Mouse (Mus musculus) megakaryocyte, embryonic 14.5 days (primary cell): ENCODE measurements around the gene Rbm39. TPM values are rescaled to one million over a fixed set of nuclear protein-coding genes. Genes with fewer than 3 reads are reported as not detected.
A peak's percentile ranks its signal among the peaks of the same experiment; 100 is the strongest.

Experiments used
- H3K27me3 ChIP-seq: replicated peaks from 2 replicates; pipeline ENCODE3; 2012; ENCODE audit warnings: inconsistent platforms
- H3K36me3 ChIP-seq: replicated peaks from 2 replicates; pipeline ENCODE3; 2012; ENCODE audit warnings: low read length, inconsistent platforms, mixed read lengths
- H3K4me1 ChIP-seq: 2 replicates; pipeline ENCODE4 v1.6.1; 2012; ENCODE audit warnings: inconsistent platforms
- H3K4me3 ChIP-seq: replicated peaks from 2 replicates; pipeline ENCODE3; 2012; ENCODE audit warnings: moderate library complexity, mild to moderate bottlenecking, inconsistent platforms
- H3K9me3 ChIP-seq: 2 replicates; pipeline ENCODE4 v1.6.1; 2012; ENCODE audit warnings: inconsistent platforms
- FLI1 ChIP-seq: IDR thresholded peaks from 2 replicates; pipeline ENCODE4 v1.6.1; 2012; ENCODE audit warnings: low read length, inconsistent platforms, mixed read lengths
- GATA1 ChIP-seq: IDR thresholded peaks from 3 replicates; pipeline ENCODE4 v1.6.1; 2012; ENCODE audit warnings: mixed read lengths, low read length, inconsistent platforms, borderline replicate concordance
- polyA plus RNA-seq: library from polyadenylated mRNA; stranded (reverse); fragments of >175 nt; gene quantifications from 2 replicates; pipeline ENCODE4 v1.2.3, GENCODE M21; 2012; ENCODE audit warnings: low replicate concordance; ENCODE audit not compliant: insufficient read depth

Rbm39 gene
- polyA plus RNA-seq, 1 experiment: 230 TPM

- H3K9me3 ChIP-seq: 0 out of 2 replicates have a peak, but pooled peaks cover 3% of the 10 kb centered on the region
- peaks cover 60% of the 10 kb centered on the region for H3K36me3 ChIP-seq
- TF ChIP-seq FLI1 (no peak), GATA1 (no peak)
- peaks cover 22% of the 10 kb centered on the region for H3K4me1 ChIP-seq
- H3K4me3 ChIP-seq: no peak overlapping the region
- no peaks in the 10 kb centered on the region for H3K27me3 ChIP-seq
Measured at GRCm38 (mm10) chr2:156146272-156146989, 33.6 kb downstream of the Rbm39 start.

GRCm38 (mm10) chr2:156145486-156146130 is 34.4 kb downstream of the Rbm39 start:
- H3K4me3 ChIP-seq: peak overlapping the region; percentile 92
- peaks cover 26% of the 10 kb centered on the region for H3K4me1 ChIP-seq
- peaks cover 56% of the 10 kb centered on the region for H3K36me3 ChIP-seq
- H3K9me3 ChIP-seq: 0 out of 2 replicates have a peak, but pooled peaks cover 3% of the 10 kb centered on the region
- no peak for TF ChIP-seq GATA1
- no peak for TF ChIP-seq FLI1
- H3K27me3 ChIP-seq: no peaks in the 10 kb centered on the region

DNA sequence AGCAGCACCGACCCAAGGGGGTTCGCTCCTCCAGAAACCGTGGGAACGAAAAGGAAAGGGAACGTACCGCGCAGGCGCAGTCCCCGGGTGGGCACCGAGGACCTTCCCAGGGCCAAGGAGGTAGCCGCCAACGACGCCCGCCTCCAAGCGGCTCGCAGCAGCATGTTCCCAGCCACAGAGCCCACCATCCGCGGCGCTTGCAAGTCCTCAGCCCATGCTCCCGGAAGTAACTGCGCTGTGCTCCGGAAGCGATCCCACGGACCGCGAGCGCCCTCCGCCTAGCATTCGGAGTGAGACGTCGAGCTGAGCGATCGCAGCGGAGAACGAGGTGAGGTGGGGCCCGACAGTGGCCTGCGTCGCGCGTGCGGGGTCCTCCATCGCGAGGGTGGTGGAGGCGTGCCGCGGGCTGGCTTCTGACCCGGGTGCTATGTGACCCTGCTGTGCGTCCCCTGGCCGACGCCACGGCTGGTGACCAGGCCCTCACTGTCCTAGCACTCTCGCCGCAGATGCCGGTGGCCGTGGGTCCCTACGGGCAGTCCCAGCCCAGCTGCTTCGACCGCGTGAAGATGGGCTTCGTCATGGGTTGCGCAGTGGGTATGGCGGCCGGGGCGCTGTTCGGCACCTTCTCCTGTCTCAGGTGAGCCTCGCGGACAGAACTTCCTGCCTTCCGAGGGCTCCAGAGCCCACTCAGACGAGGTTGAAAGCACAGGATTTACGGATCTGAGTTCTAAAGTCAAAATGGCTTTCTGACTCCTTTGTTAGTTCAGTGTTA is 35.9 kb downstream of the Rbm39 start, which contains the start of the genes Romo1 and Nfs1:
Gene Romo1, plus strand, starts transcription at position 87 of the 772 bp plus-strand sequence.
Gene Nfs1, minus strand, starts transcription at position 234 of the 772 bp plus-strand sequence.
- Histone ChIP-seq H3K27me3 (no peaks in the 10 kb centered on the region), H3K36me3 (peaks cover 56% of the 10 kb centered on the region), H3K4me3 (peak within 1 kb of the TSS; percentile 92), H3K9me3 (0 out of 2 replicates have a peak, but pooled peaks cover 3% of the 10 kb centered on the region), H3K4me1 (peaks cover 37% of the 10 kb centered on the region)
- TF ChIP-seq FLI1 (no peak), GATA1 (no peak)

- peaks cover 56% of the 10 kb centered on the region for H3K36me3 ChIP-seq
- no peaks in the 10 kb centered on the region for H3K27me3 ChIP-seq
- peaks cover 41% of the 10 kb centered on the region for H3K4me1 ChIP-seq
- H3K4me3 ChIP-seq: peak overlapping the region; percentile 92
- H3K9me3 ChIP-seq: 0 out of 2 replicates have a peak, but pooled peaks cover 3% of the 10 kb centered on the region
- TF ChIP-seq FLI1: no peak
- no peak for TF ChIP-seq GATA1
Measured at GRCm38 (mm10) chr2:156143367-156143766, 36.7 kb downstream of the Rbm39 start.

- Histone ChIP-seq H3K9me3 (0 out of 2 replicates have a peak, but pooled peaks cover 3% of the 10 kb centered on the region), H3K36me3 (peaks cover 50% of the 10 kb centered on the region), H3K4me3 (peak overlapping the region; percentile 92), H3K27me3 (no peaks in the 10 kb centered on the region), H3K4me1 (peaks cover 41% of the 10 kb centered on the region)
- TF ChIP-seq GATA1: no peak
- no peak for TF ChIP-seq FLI1
Measured at GRCm38 (mm10) chr2:156142820-156143219, 37.2 kb downstream of the Rbm39 start.

- TF ChIP-seq GATA1 (no peak), FLI1 (no peak)
- H3K4me1 ChIP-seq: peaks cover 23% of the 10 kb centered on the region
- no peaks in the 10 kb centered on the region for H3K9me3 ChIP-seq
- peaks cover 68% of the 10 kb centered on the region for H3K36me3 ChIP-seq
- no peak overlapping the region for H3K4me3 ChIP-seq
- H3K27me3 ChIP-seq: no peaks in the 10 kb centered on the region
Measured at GRCm38 (mm10) chr2:156135695-156136094, 44.3 kb downstream of the Rbm39 start.

DNA sequence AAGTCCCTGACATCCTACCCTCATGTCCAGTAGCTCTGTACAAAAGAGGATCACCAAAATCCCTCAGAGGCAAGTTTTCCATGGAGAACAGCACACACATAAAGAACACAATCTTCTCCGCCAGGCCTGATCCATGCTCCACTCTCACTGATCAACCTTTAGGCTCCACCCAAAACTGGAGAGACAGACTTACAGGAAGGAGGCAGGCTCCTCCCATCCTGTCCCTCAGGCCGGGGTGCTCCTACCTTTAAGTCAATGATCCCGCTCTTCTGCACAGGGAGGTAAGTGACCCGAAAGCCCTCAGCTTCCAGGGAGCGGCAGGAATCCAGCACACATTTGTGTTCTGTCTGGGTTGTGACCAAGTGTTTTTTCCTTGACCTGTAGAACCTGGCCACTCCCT is 45.9 kb downstream of the Rbm39 start:
- no peaks in the 10 kb centered on the region for H3K27me3 ChIP-seq
- H3K36me3 ChIP-seq: peaks cover 59% of the 10 kb centered on the region
- H3K4me3 ChIP-seq: no peak overlapping the region
- H3K9me3 ChIP-seq: no peaks in the 10 kb centered on the region
- H3K4me1 ChIP-seq: peaks cover 11% of the 10 kb centered on the region
- TF ChIP-seq GATA1: no peak
- TF ChIP-seq FLI1: no peak

GRCm38 (mm10) chr2:156126992-156127391 is 53.0 kb downstream of the Rbm39 start, which contains the start of gene Gm28036:
Gm28036 (minus strand) TSS chr2:156127092.
- no peaks in the 10 kb centered on the region for H3K9me3 ChIP-seq
- no peak within 1 kb of the TSS for H3K4me3 ChIP-seq
- H3K27me3 ChIP-seq: no peaks in the 10 kb centered on the region
- TF ChIP-seq FLI1 (no peak), GATA1 (no peak)
- no peaks in the 10 kb centered on the region for H3K4me1 ChIP-seq
- H3K36me3 ChIP-seq: peaks cover 79% of the 10 kb centered on the region

- Histone ChIP-seq H3K4me1 (no peaks in the 10 kb centered on the region), H3K27me3 (no peaks in the 10 kb centered on the region), H3K4me3 (no peak overlapping the region), H3K9me3 (no peaks in the 10 kb centered on the region), H3K36me3 (peaks cover 59% of the 10 kb centered on the region)
- TF ChIP-seq FLI1 (no peak), GATA1 (no peak)
Measured at GRCm38 (mm10) chr2:156123731-156124130, 56.3 kb downstream of the Rbm39 start.
